Mouse (Mus musculus) neural tube, embryonic 10.5 days (tissue): ENCODE data around the gene Lmnb2.

Source experiments
- DNase-seq: peaks from one replicate; pipeline ENCODE4 v3.0.0-alpha.2; 2017; ENCODE audit warnings: low spot score; ENCODE audit errors: extremely low spot score

Lmnb2 gene

GRCm38 (mm10) chr10:80917779-80918434, at the start of gene Lmnb2:
Gene Lmnb2 (minus strand): TSS chr10:80918245.
- peak; percentile 72 for DNase-seq

- DNase-seq, result no peak
Observed at GRCm38 (mm10) chr10:80967101-80967656, 49.1 kb upstream of the Lmnb2 start.

- DNase-seq, result no peak
Observed at GRCm38 (mm10) chr10:80966296-80966695, 48.3 kb upstream of the Lmnb2 start.

- DNase-seq, result no peak
Observed at GRCm38 (mm10) chr10:80963031-80963975, 45.3 kb upstream of the Lmnb2 start.

- no peak for DNase-seq
Observed at GRCm38 (mm10) chr10:80962585-80962984, 44.5 kb upstream of the Lmnb2 start.

GRCm38 (mm10) chr10:80962051-80962472, 44.0 kb upstream of the Lmnb2 start:
- no peak for DNase-seq

- peak; percentile 70 for DNase-seq
Observed at GRCm38 (mm10) chr10:80960551-80961508, 42.8 kb upstream of the Lmnb2 start.

- DNase-seq, result no peak
Observed at GRCm38 (mm10) chr10:80958979-80959637, 41.1 kb upstream of the Lmnb2 start.

- no peak for DNase-seq
Observed at GRCm38 (mm10) chr10:80957791-80958190, 39.7 kb upstream of the Lmnb2 start.

GRCm38 (mm10) chr10:80956901-80957300, 38.9 kb upstream of the Lmnb2 start:
- no peak for DNase-seq

GRCm38 (mm10) chr10:80956385-80956784, 38.3 kb upstream of the Lmnb2 start:
- DNase-seq, result no peak

GRCm38 (mm10) chr10:80955536-80955935, 37.5 kb upstream of the Lmnb2 start:
- DNase-seq, result peak; percentile 63

- no peak for DNase-seq
Observed at GRCm38 (mm10) chr10:80954843-80955242, 36.8 kb upstream of the Lmnb2 start.

GRCm38 (mm10) chr10:80954415-80954814, 36.4 kb upstream of the Lmnb2 start:
- DNase-seq, result no peak

GRCm38 (mm10) chr10:80952449-80952848, 34.4 kb upstream of the Lmnb2 start:
- no peak for DNase-seq

GRCm38 (mm10) chr10:80951761-80952390, 33.8 kb upstream of the Lmnb2 start:
- DNase-seq, result no peak

- DNase-seq, result no peak
Observed at GRCm38 (mm10) chr10:80950314-80950713, 32.3 kb upstream of the Lmnb2 start.

- DNase-seq, result no peak
Observed at GRCm38 (mm10) chr10:80949081-80949480, 31.0 kb upstream of the Lmnb2 start.

GRCm38 (mm10) chr10:80948570-80948969, 30.5 kb upstream of the Lmnb2 start:
- DNase-seq, result no peak

- no peak for DNase-seq
Observed at GRCm38 (mm10) chr10:80947802-80948201, 29.8 kb upstream of the Lmnb2 start.
